Comparison of ENCODE assay signal across 15 mouse cellular contexts in the genomic region with DNA sequence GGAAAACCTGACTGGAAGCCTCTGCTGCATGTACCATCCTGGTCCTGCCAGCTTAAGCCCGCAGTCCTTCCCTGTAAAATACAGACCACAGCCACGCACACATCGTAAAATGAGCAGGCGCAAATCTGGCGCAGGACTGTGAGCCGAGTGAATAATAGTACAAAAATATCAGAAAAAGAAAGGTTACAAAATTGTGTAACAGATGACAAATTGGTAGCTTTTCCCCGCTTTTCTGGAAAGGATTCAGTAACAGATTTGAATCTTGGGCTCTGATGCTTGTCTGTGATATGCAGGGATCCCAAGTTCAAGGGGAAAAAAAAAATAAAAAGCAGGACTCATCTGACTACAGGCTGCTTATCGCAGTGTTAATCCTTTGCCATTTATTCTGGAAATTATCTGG.
DNase-seq lines count a peak whose midpoint lies in the region; ATAC-seq lines count a peak whose summit lies in the region.
"Had no signal": no experiment of that assay in that cellular context is flagged by ENCODE, and none has a peak within 500 bp of the region (broad histone marks: within the 10 kb centered on the region; RNA-seq: fewer than 3 reads in every experiment).

No protein-coding gene starts in this region.

- H3K4me3 ChIP-seq in heart, embryonic 13.5 days: no peak overlapping the region
- no peak overlapping the region for H3K4me3 ChIP-seq in midbrain, embryonic 12.5 days
- H3K4me3 ChIP-seq in midbrain, embryonic 13.5 days (replicated peaks): no peak overlapping the region
- H3K4me3 ChIP-seq in forebrain, embryonic 14.5 days (ENCODE audit: low read depth, low read length): no peak overlapping the region
- H3K4me3 ChIP-seq in limb, embryonic 10.5 days: no peak overlapping the region

- H3K9ac ChIP-seq in heart, embryonic 13.5 days: peak overlapping the region; percentile 15; the same call in 1 of the 2 replicates
- H3K9ac ChIP-seq in midbrain, embryonic 12.5 days (replicated peaks): 0 out of 2 replicates have a peak overlapping the region, but pooled peaks have one; percentile 15
- no peak overlapping the region for H3K9ac ChIP-seq in midbrain, embryonic 13.5 days (replicated peaks)
- 0 out of 2 replicates have a peak overlapping the region, but pooled peaks have one; percentile 25 for H3K9ac ChIP-seq in forebrain, embryonic 14.5 days (ENCODE audit: low read length)

- no peak overlapping the region for H3K27ac ChIP-seq in heart, embryonic 13.5 days (replicated peaks)
- 0 out of 2 replicates have a peak overlapping the region, but pooled peaks have one; percentile 49 for H3K27ac ChIP-seq in midbrain, embryonic 12.5 days (replicated peaks)
- H3K27ac ChIP-seq in midbrain, embryonic 13.5 days: no peak overlapping the region; the same call in 1 of the 2 replicates
- H3K27ac ChIP-seq in forebrain, embryonic 14.5 days (ENCODE audit: low read depth, low read length): peak overlapping the region; percentile 58; the same call in 1 of the 2 replicates
- 0 out of 2 replicates have a peak overlapping the region, but pooled peaks have one; percentile 10 for H3K27ac ChIP-seq in limb, embryonic 10.5 days

- intact Hi-C loops in heart, postnatal 25 days (cut with DNase I): no loop called here

- H3K27me3 ChIP-seq in heart, embryonic 13.5 days (replicated peaks): no peaks in the 10 kb centered on the region
- no peaks in the 10 kb centered on the region for H3K27me3 ChIP-seq in midbrain, embryonic 12.5 days
- no peaks in the 10 kb centered on the region for H3K27me3 ChIP-seq in midbrain, embryonic 13.5 days
- H3K27me3 ChIP-seq in forebrain, embryonic 14.5 days (replicated peaks; ENCODE audit: control insufficient read depth, insufficient read depth, low read length): no peaks in the 10 kb centered on the region
- H3K27me3 ChIP-seq in limb, embryonic 10.5 days (ENCODE audit: low read depth, poor library complexity, severe bottlenecking): peaks cover 5% of the 10 kb centered on the region

- no peak for DNase-seq in heart, postnatal 25 days (ENCODE audit: low spot score)
- peak; percentile 45 for DNase-seq in forebrain, embryonic 14.5 days (ENCODE audit: low spot score)
- DNase-seq in limb, embryonic 10.5 days (ENCODE audit: low spot score): no peak
- no peak for DNase-seq in embryo, embryonic 9.5 days (ENCODE audit: extremely low spot score)
- no peak for DNase-seq in urinary bladder, postnatal 10 days (ENCODE audit: low spot score)
- DNase-seq: adrenal gland, postnatal 14 days; kidney, postnatal 14 days; lung, postnatal 14 days; thymus, postnatal 14 days had no signal

- no peaks in the 10 kb centered on the region for H3K36me3 ChIP-seq in heart, embryonic 13.5 days
- no peaks in the 10 kb centered on the region for H3K36me3 ChIP-seq in midbrain, embryonic 12.5 days
- no peaks in the 10 kb centered on the region for H3K36me3 ChIP-seq in midbrain, embryonic 13.5 days
- H3K36me3 ChIP-seq in forebrain, embryonic 14.5 days (ENCODE audit: control insufficient read depth, insufficient read depth, low read length): no peaks in the 10 kb centered on the region
- H3K36me3 ChIP-seq in limb, embryonic 10.5 days: no peaks in the 10 kb centered on the region

- H3K4me1 ChIP-seq in heart, embryonic 13.5 days: peaks cover 58% of the 10 kb centered on the region
- H3K4me1 ChIP-seq in midbrain, embryonic 12.5 days: peaks cover 21% of the 10 kb centered on the region
- H3K4me1 ChIP-seq in midbrain, embryonic 13.5 days (replicated peaks): peaks cover 33% of the 10 kb centered on the region
- H3K4me1 ChIP-seq in forebrain, embryonic 14.5 days (ENCODE audit: control insufficient read depth, insufficient read depth, low read length): peaks cover 28% of the 10 kb centered on the region
- H3K4me1 ChIP-seq in limb, embryonic 10.5 days: peaks cover 58% of the 10 kb centered on the region

- no peaks in the 10 kb centered on the region for H3K9me3 ChIP-seq in heart, embryonic 13.5 days
- H3K9me3 ChIP-seq in midbrain, embryonic 12.5 days: no peaks in the 10 kb centered on the region
- no peaks in the 10 kb centered on the region for H3K9me3 ChIP-seq in midbrain, embryonic 13.5 days
- H3K9me3 ChIP-seq in forebrain, embryonic 14.5 days (replicated peaks; ENCODE audit: control insufficient read depth, low read length): no peaks in the 10 kb centered on the region
- no peaks in the 10 kb centered on the region for H3K9me3 ChIP-seq in limb, embryonic 10.5 days (replicated peaks)

- no peak overlapping the region for H3K4me2 ChIP-seq in heart, embryonic 13.5 days
- no peak overlapping the region for H3K4me2 ChIP-seq in midbrain, embryonic 12.5 days (replicated peaks)
- no peak overlapping the region for H3K4me2 ChIP-seq in midbrain, embryonic 13.5 days (replicated peaks)
- H3K4me2 ChIP-seq in forebrain, embryonic 14.5 days (ENCODE audit: low read length): no peak overlapping the region
- H3K4me2 ChIP-seq: heart, embryonic 11.5 days; liver, embryonic 11.5 days had no signal

- WGBS in heart, embryonic 13.5 days: 78% methylated on average over 8 of the region's 8 CpGs
- 77% methylated on average over 8 of the region's 8 CpGs for WGBS in midbrain, embryonic 12.5 days
- WGBS in midbrain, embryonic 13.5 days: 82% methylated on average over 8 of the region's 8 CpGs
- 76% methylated on average over 8 of the region's 8 CpGs for WGBS in forebrain, embryonic 14.5 days
- 80% methylated on average over 8 of the region's 8 CpGs for WGBS in limb, embryonic 10.5 days

- ATAC-seq in heart, embryonic 13.5 days (ENCODE audit: extremely low read depth, insufficient number of reproducible peaks, low FRiP score, low TSS enrichment): no peak
- no peak for ATAC-seq in midbrain, embryonic 12.5 days (ENCODE audit: low FRiP score, low read depth)
- no peak for ATAC-seq in midbrain, embryonic 13.5 days
- no peak for ATAC-seq in forebrain, embryonic 14.5 days
- ATAC-seq: intestine, embryonic 16.5 days had no signal

Comparison
In these comparisons a context has a peak if more than half of its experiments do, and no peak if none do; other contexts are left out.
1. H3K27ac ChIP-seq: peak in midbrain, embryonic 12.5 days (single experiment), forebrain, embryonic 14.5 days (single experiment) and limb, embryonic 10.5 days (single experiment); none in heart, embryonic 13.5 days (single experiment) and midbrain, embryonic 13.5 days (single experiment).